Mouse (Mus musculus) cortical plate, adult 2 months (tissue): ENCODE measurements around the gene Fars2.

Experiments used
- CTCF ChIP-seq: fragments of 200-500 bp; IDR thresholded peaks from 2 replicates; pipeline ENCODE4 v1.5.1; 2011; ENCODE audit warnings: mild to moderate bottlenecking, control low read depth, low read length; ENCODE audit not compliant: insufficient read depth; ENCODE audit errors: extremely low read depth
- POLR2A ChIP-seq: fragments of 200-500 bp; IDR thresholded peaks from 2 replicates; pipeline ENCODE4 v1.6.1; 2011; ENCODE audit warnings: mild to moderate bottlenecking, low read length, control low read depth; ENCODE audit not compliant: insufficient read depth; ENCODE audit errors: extremely low read depth

- TF ChIP-seq POLR2A (no peak), CTCF (0 out of 2 replicates have a peak, but pooled peaks have one; percentile 13)
These were observed 153.7 kb downstream of the Fars2 start for GRCm38 (mm10) chr13:36270867-36271266.
